Mouse (Mus musculus): ENCODE data around the gene Senp6.
"Not testable (repeated sequence)": the region's sequence is repeated elsewhere in the genome, so short reads cannot be mapped to it uniquely, and the experiment has no call there.

Senp6 gene

GRCm38 (mm10) chr9:80074949-80075348, 8.2 kb downstream of the Senp6 start:
- no peak for DNase-seq (ENCODE audit: low spot score in 2 of 2)

- no peak for DNase-seq (ENCODE audit: low spot score in 2 of 2)
These were observed 14.2 kb downstream of the Senp6 start for GRCm38 (mm10) chr9:80080941-80081340.

GRCm38 (mm10) chr9:80084429-80085092, 17.9 kb downstream of the Senp6 start:
- DNase-seq (ENCODE audit: low spot score in 2 of 2): no peak

- no peak for DNase-seq (ENCODE audit: low spot score in 2 of 2)
These were observed 19.0 kb downstream of the Senp6 start for GRCm38 (mm10) chr9:80085665-80086064.

- DNase-seq (ENCODE audit: low spot score in 2 of 2): not testable (repeated sequence)
These were observed 19.7 kb downstream of the Senp6 start for GRCm38 (mm10) chr9:80086272-80086966.

- DNase-seq (ENCODE audit: low spot score in 2 of 2): no peak
These were observed 22.7 kb downstream of the Senp6 start for GRCm38 (mm10) chr9:80089409-80089808.

GRCm38 (mm10) chr9:80096325-80096724, 29.6 kb downstream of the Senp6 start:
- no peak for DNase-seq (ENCODE audit: low spot score in 2 of 2)

GRCm38 (mm10) chr9:80145992-80146587, 79.4 kb downstream of the Senp6 start:
- no peak for DNase-seq (ENCODE audit: low spot score in 2 of 2)

- DNase-seq (ENCODE audit: low spot score in 2 of 2): no peak
These were observed 82.9 kb downstream of the Senp6 start for GRCm38 (mm10) chr9:80149594-80149993.

GRCm38 (mm10) chr9:80155277-80155676, 88.6 kb downstream of the Senp6 start:
- DNase-seq (ENCODE audit: low spot score in 2 of 2): no peak

GRCm38 (mm10) chr9:80156780-80157179, 90.1 kb downstream of the Senp6 start:
- DNase-seq (ENCODE audit: low spot score in 2 of 2): no peak

- DNase-seq (ENCODE audit: low spot score in 2 of 2): no peak
These were observed 91.2 kb downstream of the Senp6 start for GRCm38 (mm10) chr9:80157840-80158465.

GRCm38 (mm10) chr9:80158937-80159336, 92.2 kb downstream of the Senp6 start:
- DNase-seq (ENCODE audit: low spot score in 2 of 2): no peak

GRCm38 (mm10) chr9:80161451-80161850, 94.7 kb downstream of the Senp6 start:
- DNase-seq (ENCODE audit: low spot score in 2 of 2): no peak

- no peak for DNase-seq (ENCODE audit: low spot score in 2 of 2)
These were observed 96.5 kb downstream of the Senp6 start for GRCm38 (mm10) chr9:80163126-80163723.

- no peak for DNase-seq (ENCODE audit: low spot score in 2 of 2)
These were observed 97.5 kb downstream of the Senp6 start for GRCm38 (mm10) chr9:80164191-80164590.

- DNase-seq (ENCODE audit: low spot score in 2 of 2): peak; percentile 91 to 94
These were observed 98.1 kb downstream of the Senp6 start, which contains the start of gene Myo6 for GRCm38 (mm10) chr9:80164611-80165474. Gene Myo6 (plus strand): TSS chr9:80165031.

GRCm38 (mm10) chr9:80165690-80166089, 99.0 kb downstream of the Senp6 start:
- no peak for DNase-seq (ENCODE audit: low spot score in 2 of 2)

- no peak for DNase-seq (ENCODE audit: low spot score in 2 of 2)
These were observed 99.7 kb downstream of the Senp6 start for GRCm38 (mm10) chr9:80166425-80166824.

- no peak for DNase-seq (ENCODE audit: low spot score in 2 of 2)
These were observed 100.4 kb downstream of the Senp6 start for GRCm38 (mm10) chr9:80167089-80167488.

GRCm38 (mm10) chr9:80169551-80169950, 102.8 kb downstream of the Senp6 start:
- no peak for DNase-seq (ENCODE audit: low spot score in 2 of 2)

Data from urinary bladder, postnatal 36 days (tissue).